Mouse (Mus musculus) limb, embryonic 11.5 days (tissue): ENCODE data around the gene Mcm6. TPM values are rescaled to one million over a fixed set of nuclear protein-coding genes. Genes with fewer than 3 reads are reported as not detected.
"Not testable (repeated sequence)": the region's sequence is repeated elsewhere in the genome, so short reads cannot be mapped to it uniquely, and the experiment has no call there.

Source experiments
- ATAC-seq: fragments of 200-750 bp; cut with Nextera tagmentation; 2 replicates; pipeline ENCODE4 v1.8.0; 2017; ENCODE audit warnings: low read depth; ENCODE audit not compliant: insufficient number of reproducible peaks, low FRiP score, low TSS enrichment
- DNase-seq: peaks from one replicate; pipeline ENCODE4 v3.0.0-alpha.2; 2015; ENCODE audit warnings: low spot score
- H3K27ac ChIP-seq: fragments of 300-500 bp; sonication (generic); replicated peaks from 2 replicates; pipeline ENCODE4 v1.5.1; 2014; ENCODE audit warnings: low read depth, mild to moderate bottlenecking, low read length
- H3K27me3 ChIP-seq: fragments of 300-500 bp; sonication (generic); 2 replicates; pipeline ENCODE4 v1.6.1; 2014; ENCODE audit warnings: mild to moderate bottlenecking, low read length, mixed read lengths; ENCODE audit not compliant: control insufficient read depth, insufficient read depth
- H3K36me3 ChIP-seq: fragments of 300-500 bp; sonication (generic); 2 replicates; pipeline ENCODE4 v1.6.1; 2014; ENCODE audit warnings: mild to moderate bottlenecking, low read length, moderate library complexity, mixed read lengths; ENCODE audit not compliant: control insufficient read depth, insufficient read depth
- H3K4me1 ChIP-seq: fragments of 300-500 bp; sonication (generic); 2 replicates; pipeline ENCODE4 v1.6.1; 2014; ENCODE audit warnings: low read length, mixed read lengths; ENCODE audit not compliant: control insufficient read depth, insufficient read depth
- H3K4me2 ChIP-seq: fragments of 300-500 bp; sonication (generic); 2 replicates; pipeline ENCODE4 v1.6.1; 2014; ENCODE audit warnings: low read depth, mild to moderate bottlenecking, moderate library complexity; ENCODE audit not compliant: severe bottlenecking
- H3K4me3 ChIP-seq: fragments of 300-500 bp; sonication (generic); 2 replicates; pipeline ENCODE4 v1.5.1; 2014; ENCODE audit warnings: low read depth, low read length
- H3K9ac ChIP-seq: fragments of 300-500 bp; sonication (generic); 2 replicates; pipeline ENCODE4 v1.6.1; 2014; ENCODE audit warnings: mild to moderate bottlenecking, low read length
- H3K9me3 ChIP-seq: fragments of 300-500 bp; sonication (generic); 2 replicates; pipeline ENCODE4 v1.6.1; 2016; ENCODE audit warnings: low read length; ENCODE audit not compliant: control insufficient read depth
- WGBS: fragments of 180-500 bp; shearing (Covaris S2); extraction: QIAGEN DNeasy Blood & Tissue Kit; methylation state at CpG from one replicate; pipeline ENCODE4 v1.1.7; 2014; 5-methylcytosine and 5-hydroxymethylcytosine counted together
- polyA plus RNA-seq: library from polyadenylated mRNA; unstranded; fragments of >200 nt; fragmentation: Nextera tagmentation; extraction: Ambion mirVana; gene quantifications from 2 replicates; pipeline ENCODE4 v1.2.1, GENCODE M21; 2014

The Mcm6 gene
- polyA plus RNA-seq, 1 experiment from 2014 or later: 333 TPM

- Histone ChIP-seq H3K9me3 (no peaks in the 10 kb centered on the region), H3K36me3 (no peaks in the 10 kb centered on the region; the same call in 1 of the 2 replicates), H3K27me3 (no peaks in the 10 kb centered on the region), H3K4me1 (no peaks in the 10 kb centered on the region), H3K4me2 (no peak overlapping the region), H3K27ac (no peak overlapping the region), H3K4me3 (no peak overlapping the region), H3K9ac (no peak overlapping the region)
- 89% methylated on average over 8 of the region's 8 CpGs for WGBS
- no peak for DNase-seq
- no peak for ATAC-seq
Measured at GRCm38 (mm10) chr1:128323026-128323643, 36.3 kb downstream of the Mcm6 start.

GRCm38 (mm10) chr1:128319266-128319665 lies 40.2 kb downstream of the Mcm6 start:
- not testable (repeated sequence) for H3K9me3 ChIP-seq, H3K4me3 ChIP-seq, H3K9ac ChIP-seq, H3K27ac ChIP-seq, H3K4me2 ChIP-seq, ATAC-seq, H3K36me3 ChIP-seq, H3K4me1 ChIP-seq, DNase-seq, H3K27me3 ChIP-seq
- WGBS: 89% methylated on average over 6 of the region's 6 CpGs

- H3K4me3 ChIP-seq: no peak overlapping the region
- no peak overlapping the region for H3K9ac ChIP-seq
- H3K36me3 ChIP-seq: no peaks in the 10 kb centered on the region
- H3K4me1 ChIP-seq: no peaks in the 10 kb centered on the region
- H3K27ac ChIP-seq: no peak overlapping the region
- no peak overlapping the region for H3K4me2 ChIP-seq
- no peaks in the 10 kb centered on the region for H3K9me3 ChIP-seq
- H3K27me3 ChIP-seq: no peaks in the 10 kb centered on the region
- 68% methylated on average over 4 of the region's 4 CpGs for WGBS
- DNase-seq: no peak
- ATAC-seq: no peak
Measured at GRCm38 (mm10) chr1:128314665-128315064, 44.8 kb downstream of the Mcm6 start.

GRCm38 (mm10) chr1:128309043-128309442 lies 50.4 kb downstream of the Mcm6 start:
- Histone ChIP-seq H3K4me2 (no peak overlapping the region), H3K4me1 (no peaks in the 10 kb centered on the region), H3K9ac (no peak overlapping the region), H3K4me3 (no peak overlapping the region), H3K27me3 (no peaks in the 10 kb centered on the region), H3K36me3 (no peaks in the 10 kb centered on the region), H3K9me3 (no peaks in the 10 kb centered on the region), H3K27ac (no peak overlapping the region)
- 73% methylated on average over 3 of the region's 3 CpGs for WGBS
- ATAC-seq: no peak
- DNase-seq: no peak

- 93% methylated on average over 16 of the region's 16 CpGs for WGBS
- ATAC-seq: no peak
- no peak overlapping the region for H3K9ac ChIP-seq
Measured at GRCm38 (mm10) chr1:128303900-128304299, 55.6 kb downstream of the Mcm6 start.

GRCm38 (mm10) chr1:128295717-128296528 lies 63.5 kb downstream of the Mcm6 start:
- no peak overlapping the region for H3K4me3 ChIP-seq
- DNase-seq: no peak

More at GRCm38 (mm10) chr1:128303900-128304299, 55.6 kb downstream of the Mcm6 start:
- H3K36me3 ChIP-seq: no peaks in the 10 kb centered on the region
- H3K9me3 ChIP-seq: no peaks in the 10 kb centered on the region
- DNase-seq: no peak
- H3K4me2 ChIP-seq: no peak overlapping the region
- no peak overlapping the region for H3K4me3 ChIP-seq
- no peak overlapping the region for H3K27ac ChIP-seq
- H3K4me1 ChIP-seq: no peaks in the 10 kb centered on the region
- H3K27me3 ChIP-seq: no peaks in the 10 kb centered on the region

GRCm38 (mm10) chr1:128295296-128295695 lies 64.2 kb downstream of the Mcm6 start:
- DNase-seq (no peak), ATAC-seq (no peak)
- Histone ChIP-seq H3K4me2 (no peak overlapping the region), H3K9me3 (no peaks in the 10 kb centered on the region), H3K4me1 (no peaks in the 10 kb centered on the region), H3K27me3 (no peaks in the 10 kb centered on the region), H3K4me3 (no peak overlapping the region), H3K36me3 (no peaks in the 10 kb centered on the region), H3K9ac (no peak overlapping the region), H3K27ac (no peak overlapping the region)
- 89% methylated on average over 8 of the region's 8 CpGs for WGBS

More at GRCm38 (mm10) chr1:128295717-128296528, 63.5 kb downstream of the Mcm6 start:
- Histone ChIP-seq H3K36me3 (no peaks in the 10 kb centered on the region), H3K4me2 (no peak overlapping the region), H3K27me3 (no peaks in the 10 kb centered on the region), H3K4me1 (no peaks in the 10 kb centered on the region), H3K27ac (no peak overlapping the region), H3K9ac (no peak overlapping the region), H3K9me3 (no peaks in the 10 kb centered on the region)
- no peak; the same call in 1 of the 2 replicates for ATAC-seq
- WGBS: 79% methylated on average over 5 of the region's 5 CpGs

- Histone ChIP-seq H3K27ac (no peak overlapping the region), H3K9me3 (no peaks in the 10 kb centered on the region), H3K9ac (no peak overlapping the region), H3K27me3 (no peaks in the 10 kb centered on the region), H3K4me2 (no peak overlapping the region), H3K4me3 (no peak overlapping the region), H3K4me1 (no peaks in the 10 kb centered on the region), H3K36me3 (no peaks in the 10 kb centered on the region)
- WGBS: 92% methylated on average over 12 of the region's 12 CpGs
- ATAC-seq (no peak), DNase-seq (no peak)
Measured at GRCm38 (mm10) chr1:128293524-128293923, 65.9 kb downstream of the Mcm6 start.
